In genomic region chr14:75844111-75844695, GRCm38 (mm10) we compare ENCODE assay signal across 8 mouse cellular contexts. TPM values are rescaled to one million over a fixed set of nuclear protein-coding genes. Genes with fewer than 3 reads are reported as not detected.
DNase-seq lines count a peak whose midpoint lies in the region; ATAC-seq and TF ChIP-seq lines count a peak whose summit lies in the region.

No protein-coding gene starts in this region.

- no peaks in the 10 kb centered on the region for H3K27me3 ChIP-seq in heart, embryonic 11.5 days (ENCODE audit: control insufficient read depth, insufficient read depth, low read length)
- H3K27me3 ChIP-seq in hindbrain, embryonic 14.5 days (ENCODE audit: control insufficient read depth, insufficient read depth, low read length), result no peaks in the 10 kb centered on the region

- DNase-seq in heart, adult 18-20 months, result no peak
- peak; percentile 59 for DNase-seq in hindbrain, embryonic 14.5 days (ENCODE audit: low spot score)
- no peak for DNase-seq in thymus, postnatal 4 days
- DNase-seq in adrenal gland, adult 2 months, result no peak
- no peak for DNase-seq in left cerebral cortex, postnatal 10 days (ENCODE audit: extremely low spot score in 1 of 2, low spot score in 2 of 2)

- H3K4me3 ChIP-seq in heart, embryonic 11.5 days (ENCODE audit: low read depth, low read length), result peak overlapping the region; percentile 75
- peak overlapping the region; percentile 88 for H3K4me3 ChIP-seq in bone marrow, adult 2 months (replicated peaks; ENCODE audit: control insufficient read depth, low read depth, low read length)
- H3K4me3 ChIP-seq in hindbrain, embryonic 14.5 days (replicated peaks; ENCODE audit: low read length), result peak overlapping the region; percentile 68

- 5% methylated on average over 14 of the region's 14 CpGs for WGBS in heart, embryonic 11.5 days (ENCODE audit: insufficient replicate concordance)
- 5% methylated on average over 14 of the region's 14 CpGs for WGBS in bone marrow, adult 2 months
- WGBS in hindbrain, embryonic 14.5 days, result 10% methylated on average over 14 of the region's 14 CpGs

- no peak for TF ChIP-seq POLR2A in bone marrow, adult 2 months (IDR thresholded peaks at IDR 0.05; ENCODE audit: borderline replicate concordance, control insufficient read depth, low read depth, low read length)

- H3K4me2 ChIP-seq in heart, embryonic 11.5 days, result peak overlapping the region; percentile 85
- H3K4me2 ChIP-seq in hindbrain, embryonic 14.5 days (replicated peaks), result peak overlapping the region; percentile 67

- intact Hi-C loops in left cerebral cortex, postnatal 10 days (cut with DNase I), result no loop called here

- ATAC-seq in heart, embryonic 11.5 days (replicated peaks; ENCODE audit: insufficient number of reproducible peaks, low FRiP score, low TSS enrichment), result no peak
- no peak for ATAC-seq in hindbrain, embryonic 14.5 days (ENCODE audit: low FRiP score)
- peak; percentile 3; the same call in 1 of the 2 replicates for ATAC-seq in megakaryocyte, adult 5-6 weeks (ENCODE audit: poor library complexity, severe bottlenecking)

- H3K4me1 ChIP-seq in heart, embryonic 11.5 days (ENCODE audit: control insufficient read depth, insufficient read depth, low read length), result peaks cover 19% of the 10 kb centered on the region
- H3K4me1 ChIP-seq in bone marrow, adult 2 months (ENCODE audit: control insufficient read depth, insufficient read depth, low read length), result no peaks in the 10 kb centered on the region; the same call in 1 of the 2 replicates
- peaks cover 17% of the 10 kb centered on the region for H3K4me1 ChIP-seq in hindbrain, embryonic 14.5 days (replicated peaks; ENCODE audit: control insufficient read depth, insufficient read depth, low read length)

- H3K27ac ChIP-seq in heart, embryonic 11.5 days (ENCODE audit: low read depth, low read length), result peak overlapping the region; percentile 98
- H3K27ac ChIP-seq in bone marrow, adult 2 months (ENCODE audit: control insufficient read depth, insufficient read depth, low read depth, low read length, poor library complexity), result peak overlapping the region; percentile 100
- peak overlapping the region; percentile 97 for H3K27ac ChIP-seq in hindbrain, embryonic 14.5 days

- peaks cover 23% of the 10 kb centered on the region for H3K36me3 ChIP-seq in heart, embryonic 11.5 days (ENCODE audit: control insufficient read depth, insufficient read depth, low read length)
- peaks cover 28% of the 10 kb centered on the region for H3K36me3 ChIP-seq in hindbrain, embryonic 14.5 days (replicated peaks; ENCODE audit: control insufficient read depth, insufficient read depth)

- TF ChIP-seq CTCF in bone marrow, adult 2 months (IDR thresholded peaks at IDR 0.05; ENCODE audit: control insufficient read depth, insufficient read depth, low read length), result no peak

- H3K9ac ChIP-seq in heart, embryonic 11.5 days (ENCODE audit: low read depth, low read length), result peak overlapping the region; percentile 98
- H3K9ac ChIP-seq in hindbrain, embryonic 14.5 days, result peak overlapping the region; percentile 91

- no peaks in the 10 kb centered on the region for H3K9me3 ChIP-seq in heart, embryonic 11.5 days (replicated peaks; ENCODE audit: control insufficient read depth, low read length)
- H3K9me3 ChIP-seq in hindbrain, embryonic 14.5 days (ENCODE audit: control insufficient read depth, low read length), result no peaks in the 10 kb centered on the region

RNA-seq across cellular contexts. Expression of gene Tpt1, which starts 0.7 kb away (rescaled TPM):
- 1,014 and 1,054 TPM in 2 replicates for polyA plus RNA-seq in heart, embryonic 11.5 days (2014; fragmentation: Nextera tagmentation; extraction: Ambion mirVana)
- 1,000 to 10,000 TPM; 2,629 to 3,296 TPM for total RNA-seq in heart, adult 18-20 months (2021)
- 2,309 and 3,063 TPM in 2 replicates for polyA plus RNA-seq in bone marrow, adult 2 months (2011; ENCODE audit: insufficient read depth, insufficient read length, low replicate concordance, missing spikeins)
- 775 and 871 TPM in 2 replicates for polyA plus RNA-seq in hindbrain, embryonic 14.5 days (2014; fragmentation: Nextera tagmentation; extraction: Ambion mirVana)
- 5,508 and 5,947 TPM in 2 replicates for total RNA-seq in megakaryocyte, adult 5-6 weeks (2015)
- 1,349 and 1,387 TPM in 2 replicates for total RNA-seq in megakaryocyte, adult 5-6 weeks (2017)
- 1,000 to 10,000 TPM; 2,669 to 3,122 TPM for total RNA-seq in adrenal gland, adult 2 months (2021)
- polyA plus RNA-seq in adrenal gland, adult 2 months (2012; rRNA removed), result 2,303 and 3,302 TPM in 2 replicates
- total RNA-seq in left cerebral cortex, postnatal 10 days (2021), result 1,000 to 10,000 TPM; 1,219 to 1,311 TPM

RNA-seq across cellular contexts. Expression of gene Slc25a30, which starts 57.4 kb away (rescaled TPM):
- 5.8 and 7.2 TPM in 2 replicates for polyA plus RNA-seq in heart, embryonic 11.5 days (2014; fragmentation: Nextera tagmentation; extraction: Ambion mirVana)
- 10 to 100 TPM; 16.6 to 18.5 TPM for total RNA-seq in heart, adult 18-20 months (2021)
- polyA plus RNA-seq in bone marrow, adult 2 months (2011; ENCODE audit: insufficient read depth, insufficient read length, low replicate concordance, missing spikeins), result 4.3 and 6.7 TPM in 2 replicates
- polyA plus RNA-seq in hindbrain, embryonic 14.5 days (2014; fragmentation: Nextera tagmentation; extraction: Ambion mirVana), result 10.5 and 12.8 TPM in 2 replicates
- total RNA-seq in megakaryocyte, adult 5-6 weeks (2015), result 19.8 and 21.6 TPM in 2 replicates
- total RNA-seq in megakaryocyte, adult 5-6 weeks (2017), result 13.0 and 19.9 TPM in 2 replicates
- 100 to 1,000 TPM; 162 to 208 TPM for total RNA-seq in adrenal gland, adult 2 months (2021)
- 21.2 and 24.5 TPM in 2 replicates for polyA plus RNA-seq in adrenal gland, adult 2 months (2012; rRNA removed)
- 10 to 100 TPM; 11.0 to 15.6 TPM for total RNA-seq in left cerebral cortex, postnatal 10 days (2021)

Comparison
In these comparisons a context has a peak if more than half of its experiments do, and no peak if none do; other contexts are left out.
1. RNA of gene Slc25a30, which starts 57.4 kb away (total RNA-seq): 162 to 208 TPM in adrenal gland, adult 2 months; 13.0 to 21.6 TPM in megakaryocyte, adult 5-6 weeks, 16.6 to 18.5 TPM in heart, adult 18-20 months and 11.0 to 15.6 TPM in left cerebral cortex, postnatal 10 days; every median in the first group is over 4 times any median in the second.
2. Peak in every context shown above with its lines, with median percentiles within 50 percentile points of each other: H3K27ac ChIP-seq and H3K4me3 ChIP-seq.